Mouse (Mus musculus) ES-Bruce4 (cell line): Measurements from ENCODE around the gene Cdipt.

Experiments used
- CTCF ChIP-seq: IDR thresholded peaks from one replicate; pipeline ENCODE4 v1.8.1; 2011; ENCODE audit warnings: low read depth, low read length
- EP300 ChIP-seq: IDR thresholded peaks from 2 replicates; pipeline ENCODE4 v1.6.1; 2011; ENCODE audit warnings: low read depth, low read length; ENCODE audit not compliant: insufficient read depth
- POLR2A ChIP-seq: IDR thresholded peaks from one replicate; pipeline ENCODE4 v1.8.1; 2011; ENCODE audit warnings: low read length; ENCODE audit not compliant: insufficient read depth

DNA sequence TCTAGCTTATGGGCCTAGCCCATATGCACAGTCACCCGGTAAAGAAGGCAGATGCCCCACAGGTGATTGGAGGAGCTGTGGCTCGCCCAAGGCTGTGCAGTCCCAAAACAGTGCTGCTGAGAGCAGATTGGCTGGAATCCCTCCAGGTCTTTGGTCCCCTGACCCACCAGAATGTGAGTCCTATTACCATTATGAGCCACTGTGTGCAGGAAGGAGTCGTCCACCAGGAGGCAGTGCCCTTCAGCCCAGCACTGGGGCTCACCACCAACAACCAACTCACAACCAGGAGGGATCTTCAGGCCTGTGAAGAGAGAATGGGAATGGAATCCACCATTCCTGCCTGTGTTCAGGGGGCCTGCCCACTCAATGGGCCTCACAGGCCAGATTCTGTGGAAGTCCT, 29.2 kb upstream of the Cdipt start:
- TF ChIP-seq CTCF (peak; percentile 80), POLR2A (no peak), EP300 (no peak)
